Mouse (Mus musculus) heart, adult 9 months (tissue): ENCODE data around the gene Cotl1.

Source experiments
- DNase-seq, 2 experiments: peaks; one replicate each; pipeline ENCODE4 v3.0.0; 2022; ENCODE audit warnings: low spot score in 2 of 2

The Cotl1 gene

DNA sequence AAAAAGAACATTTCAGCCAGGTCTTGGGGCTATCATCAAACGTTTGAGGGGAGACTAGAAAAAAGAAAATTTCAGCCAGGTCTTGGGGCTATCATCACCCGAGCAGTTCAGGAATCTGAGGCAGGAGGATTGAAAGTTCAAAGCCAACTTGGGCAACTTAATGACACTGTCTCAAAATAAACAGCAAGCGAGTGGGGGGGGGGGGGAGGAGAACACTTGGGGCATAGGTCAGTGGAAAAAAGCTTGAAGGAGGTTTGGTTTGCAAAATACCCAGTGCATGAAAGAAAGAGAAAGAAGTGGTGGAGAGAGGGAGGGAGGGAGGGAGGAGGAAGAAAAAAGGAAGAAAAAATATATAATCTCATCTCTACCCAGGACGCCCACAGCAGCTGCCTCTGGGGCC is 53.0 kb downstream of the Cotl1 start:
- no peak for DNase-seq

GRCm38 (mm10) chr8:119786871-119787270 is 53.5 kb downstream of the Cotl1 start:
- no peak for DNase-seq

DNA sequence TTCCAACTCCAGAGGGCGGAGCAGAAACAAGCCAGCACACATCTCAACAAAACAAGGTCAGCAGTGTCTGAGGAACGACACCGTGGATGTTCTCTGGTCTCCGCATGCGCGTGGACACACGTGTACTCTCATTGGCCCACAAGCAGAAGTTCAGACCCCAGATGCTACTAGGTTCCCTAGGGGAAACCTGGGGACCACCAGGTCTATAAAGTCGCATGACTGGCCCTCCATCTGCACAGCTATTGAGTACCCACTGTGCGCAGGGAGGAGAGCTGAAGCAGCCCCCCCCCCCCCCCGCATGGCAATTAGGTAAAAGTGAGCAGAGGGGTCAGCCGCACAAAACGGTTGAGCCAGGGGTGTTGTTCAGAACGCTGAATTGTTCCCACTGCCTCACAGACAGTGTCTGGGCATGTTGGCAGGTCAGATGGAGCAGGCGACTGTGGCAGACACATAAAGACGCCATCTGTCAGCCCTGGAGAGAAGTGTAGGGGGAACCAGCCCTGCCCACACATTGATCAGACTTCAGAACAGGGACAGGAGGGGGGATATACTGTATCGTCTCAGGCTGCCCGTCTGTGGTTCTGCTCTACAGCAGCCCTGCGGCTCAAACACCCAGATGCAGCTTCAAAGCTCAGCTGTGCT is 54.5 kb downstream of the Cotl1 start:
- no peak for DNase-seq

DNA sequence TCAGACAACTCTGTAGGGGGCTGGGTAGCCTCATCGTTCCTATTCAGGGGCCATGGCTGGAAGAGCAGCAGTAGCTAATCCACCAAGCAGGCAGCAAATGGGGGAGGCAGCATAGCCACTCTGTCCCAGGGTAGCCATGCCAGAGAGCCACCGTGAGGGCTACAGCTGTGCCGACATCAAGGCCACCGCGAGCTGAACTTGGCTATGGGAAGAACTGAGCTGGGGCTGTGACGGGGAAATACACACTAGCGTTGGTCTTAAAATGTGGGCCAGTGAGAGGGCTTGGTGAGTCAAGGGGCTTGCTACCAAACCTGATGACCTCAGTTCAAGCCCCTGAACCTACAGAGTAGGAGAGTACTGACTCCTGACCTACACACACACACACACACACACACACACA is 55.7 kb downstream of the Cotl1 start:
- DNase-seq = no peak

GRCm38 (mm10) chr8:119784141-119784574 is 56.2 kb downstream of the Cotl1 start:
- DNase-seq = no peak

- no peak for DNase-seq
Measured at GRCm38 (mm10) chr8:119783579-119783978, 56.8 kb downstream of the Cotl1 start.

- DNase-seq = peak; percentile 57 to 66
Measured at GRCm38 (mm10) chr8:119782715-119783114, 57.6 kb downstream of the Cotl1 start.

GRCm38 (mm10) chr8:119781086-119781840 is 59.1 kb downstream of the Cotl1 start:
- DNase-seq = no peak

GRCm38 (mm10) chr8:119780402-119781049 is 59.8 kb downstream of the Cotl1 start:
- no peak for DNase-seq

DNA sequence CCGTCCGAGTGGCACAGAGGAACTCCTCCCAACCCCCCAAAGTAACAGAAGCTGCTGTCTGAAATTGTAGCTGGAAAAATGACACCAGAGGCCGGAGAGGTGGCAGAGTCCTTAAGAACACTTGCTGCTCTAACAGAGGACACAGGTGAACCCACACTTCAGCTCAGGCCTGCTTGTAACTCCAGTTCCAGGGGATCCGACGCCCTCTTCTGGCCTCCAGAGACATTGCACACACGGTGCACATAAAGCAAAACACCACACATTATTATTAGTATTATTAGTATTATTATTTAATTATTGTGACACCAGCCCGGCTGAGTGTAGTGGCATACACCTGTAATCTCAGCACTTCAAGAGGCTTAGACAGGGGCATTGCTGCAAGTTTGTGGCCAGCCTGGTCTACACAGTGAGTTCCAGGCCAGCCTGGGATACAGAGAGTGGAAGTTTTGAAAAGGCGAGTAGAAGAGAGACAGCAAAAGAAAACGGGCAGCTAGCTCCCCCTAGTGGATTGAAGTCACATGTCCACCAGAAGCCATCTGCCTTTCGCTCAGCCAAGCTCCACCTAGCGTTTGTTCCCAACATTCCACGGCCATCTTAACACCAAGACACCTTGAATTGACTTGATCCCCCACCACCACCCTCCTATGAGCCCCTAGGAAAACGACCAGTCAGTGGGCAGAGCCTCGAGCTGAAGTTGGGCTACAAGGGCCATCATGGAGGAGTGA is 61.2 kb downstream of the Cotl1 start:
- DNase-seq = peak; percentile 62 to 84

DNA sequence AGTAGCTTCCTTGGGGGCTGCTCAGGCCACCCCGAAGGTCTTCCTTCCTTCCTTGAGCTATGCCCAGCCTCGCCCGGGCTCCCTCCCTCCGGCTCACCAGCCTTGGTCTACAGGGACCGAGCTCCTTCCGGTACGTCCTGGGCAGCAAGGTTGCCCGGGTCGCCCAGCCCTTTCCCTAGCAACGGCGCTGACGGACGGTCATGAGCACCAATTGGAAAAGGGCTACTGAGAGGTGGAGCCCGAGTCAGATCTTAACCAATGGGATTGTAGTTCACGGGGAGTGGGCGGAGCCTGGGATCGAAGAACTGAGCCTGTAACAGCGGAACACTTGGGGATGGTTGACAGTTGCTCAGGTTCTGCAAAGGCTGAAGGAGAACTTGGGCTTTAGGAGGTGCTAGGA is 62.1 kb downstream of the Cotl1 start, which contains the start of gene Tldc1:
TSS of gene Tldc1 (minus strand) at position 154 of the 400 bp plus-strand sequence.
- DNase-seq = peak; percentile 100

- DNase-seq = peak in 1 of 2 experiments; percentile 21
Measured at GRCm38 (mm10) chr8:119777765-119778164, 62.6 kb downstream of the Cotl1 start.

DNA sequence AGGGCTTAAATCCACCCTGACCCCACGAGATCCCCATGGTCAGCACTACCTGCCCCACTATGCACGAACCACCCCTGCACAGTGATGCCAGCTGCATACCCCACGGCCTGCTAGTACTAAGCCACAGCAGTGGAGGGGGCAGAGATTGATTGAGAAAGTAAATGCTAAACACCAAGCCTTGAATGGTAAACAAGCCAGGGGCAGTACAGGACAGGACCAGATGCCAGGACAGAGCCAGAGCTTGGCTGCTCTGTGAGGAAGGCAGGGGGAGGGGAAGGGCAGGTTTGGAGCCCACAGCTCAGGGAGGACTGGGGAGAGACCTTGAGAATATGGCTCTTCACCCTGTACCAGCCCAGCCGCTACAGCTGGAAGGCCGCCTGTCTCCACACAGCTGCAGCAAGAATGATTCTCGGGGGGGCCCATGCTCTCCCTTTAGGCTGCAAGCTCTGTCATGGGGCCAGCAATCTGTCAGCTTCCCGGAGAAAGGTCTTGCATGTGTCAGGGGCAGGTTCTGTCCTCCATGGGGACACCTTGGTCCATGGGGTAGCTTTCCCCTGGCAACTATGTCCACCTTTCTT is 63.6 kb downstream of the Cotl1 start:
- peak in 1 of 2 experiments; percentile 13 for DNase-seq

DNA sequence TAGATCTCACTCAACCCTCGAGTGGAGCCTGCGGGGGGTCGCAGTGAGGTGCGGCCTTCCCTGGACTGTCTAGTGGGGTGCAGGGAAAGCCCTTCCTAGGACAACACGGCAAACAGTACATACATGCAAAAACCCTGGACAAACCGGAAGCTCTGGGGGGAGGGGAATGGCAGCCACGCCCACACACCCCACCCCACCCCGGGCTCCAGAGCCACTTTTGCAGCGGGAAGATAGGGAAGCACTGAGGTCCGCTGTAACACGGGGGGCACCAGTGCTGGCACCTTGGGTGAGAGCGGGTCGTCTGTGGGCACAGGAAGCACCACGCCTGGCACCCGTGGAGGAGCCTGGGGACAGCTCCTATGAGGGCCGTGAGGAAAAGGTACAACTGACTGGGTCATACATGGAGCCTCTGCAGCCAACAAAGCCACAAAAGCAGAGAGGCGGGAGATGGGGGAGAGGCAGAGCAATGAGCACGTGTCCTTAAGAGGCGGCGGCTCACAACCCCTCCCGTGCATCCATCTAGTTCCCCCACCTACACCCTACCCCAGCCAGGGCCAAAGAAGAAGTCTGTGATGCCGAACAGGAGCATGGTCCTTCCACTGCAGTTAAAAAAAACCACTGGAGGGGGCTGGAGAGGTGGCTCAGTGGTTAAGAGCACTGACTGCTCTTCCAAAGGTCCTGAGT is 74.4 kb downstream of the Cotl1 start:
- DNase-seq = no peak

DNA sequence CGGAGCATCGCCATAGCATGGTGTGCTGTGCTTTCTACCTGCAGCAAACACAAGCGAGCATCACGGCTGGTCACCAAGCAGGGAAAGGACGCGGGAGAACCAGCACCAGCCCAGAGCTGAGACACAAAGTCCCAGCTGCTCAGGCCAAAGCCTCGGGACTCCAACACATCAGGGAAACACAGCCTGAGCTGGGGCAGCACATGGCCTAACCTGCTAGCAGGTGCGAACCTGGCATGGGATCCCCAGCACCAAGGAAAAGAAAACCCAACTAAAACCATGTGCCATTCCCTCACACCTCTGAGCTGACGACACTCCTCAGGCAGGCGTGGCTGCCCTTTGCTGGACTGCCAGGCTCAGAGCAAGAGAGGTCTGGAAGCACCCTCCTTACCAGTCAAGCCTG is 75.0 kb downstream of the Cotl1 start:
- DNase-seq = no peak

- DNase-seq = no peak
Measured at GRCm38 (mm10) chr8:119762226-119763220, 77.8 kb downstream of the Cotl1 start.

- no peak for DNase-seq
Measured at GRCm38 (mm10) chr8:119761692-119762091, 78.7 kb downstream of the Cotl1 start.
